Mouse (Mus musculus): ENCODE results near the gene Myo6.
A peak's percentile ranks its signal among the peaks of the same experiment; 100 is the strongest.
"Not testable (repeated sequence)": the region's sequence is repeated elsewhere in the genome, so short reads cannot be mapped to it uniquely, and the experiment has no call there.

The Myo6 gene

DNA sequence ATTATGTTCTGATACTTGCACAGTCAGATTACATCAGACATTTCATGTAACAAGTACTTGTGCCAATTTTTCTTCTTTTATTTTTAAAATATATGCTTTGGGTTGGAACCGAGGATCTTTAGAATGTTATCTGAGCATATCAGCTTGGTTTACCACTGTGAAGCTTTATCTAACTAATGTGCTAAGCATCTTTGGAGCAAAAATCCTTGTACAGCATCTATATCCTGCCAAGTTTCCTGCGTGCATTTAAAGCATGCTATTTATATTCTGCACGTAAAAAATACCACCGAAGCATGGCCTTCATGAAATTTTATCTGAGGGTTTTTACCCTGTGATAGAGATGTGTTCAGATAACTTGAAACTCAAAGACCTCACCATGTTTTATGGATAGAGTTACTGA, 131.3 kb downstream of the Myo6 start:
- no peak for DNase-seq (ENCODE audit: low read depth, low spot score)

DNA sequence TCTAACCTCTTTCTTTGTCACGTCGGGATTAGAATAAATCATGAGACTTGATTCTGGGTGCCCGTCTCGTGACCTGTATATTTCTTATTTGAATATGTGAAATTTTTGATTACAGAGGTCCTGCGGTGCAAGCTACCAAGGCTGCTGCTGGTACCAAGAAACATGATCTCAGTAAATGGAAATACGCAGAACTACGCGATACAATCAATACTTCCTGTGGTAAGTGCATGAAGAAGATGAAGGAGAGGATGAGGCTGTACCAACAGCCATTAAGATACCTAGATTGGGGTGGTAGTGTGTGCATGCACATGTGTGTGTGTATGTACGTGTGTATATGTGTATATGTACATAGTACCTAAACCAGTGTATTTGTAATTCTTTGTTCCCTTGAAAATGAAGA, 134.2 kb downstream of the Myo6 start:
- no peak for DNase-seq (ENCODE audit: low read depth, low spot score)

GRCm38 (mm10) chr9:80303518-80303917, 138.7 kb downstream of the Myo6 start:
- DNase-seq (ENCODE audit: low read depth, low spot score): peak; percentile 31

GRCm38 (mm10) chr9:80306390-80306789, 141.6 kb downstream of the Myo6 start:
- no peak for DNase-seq (ENCODE audit: low read depth, low spot score)

DNA sequence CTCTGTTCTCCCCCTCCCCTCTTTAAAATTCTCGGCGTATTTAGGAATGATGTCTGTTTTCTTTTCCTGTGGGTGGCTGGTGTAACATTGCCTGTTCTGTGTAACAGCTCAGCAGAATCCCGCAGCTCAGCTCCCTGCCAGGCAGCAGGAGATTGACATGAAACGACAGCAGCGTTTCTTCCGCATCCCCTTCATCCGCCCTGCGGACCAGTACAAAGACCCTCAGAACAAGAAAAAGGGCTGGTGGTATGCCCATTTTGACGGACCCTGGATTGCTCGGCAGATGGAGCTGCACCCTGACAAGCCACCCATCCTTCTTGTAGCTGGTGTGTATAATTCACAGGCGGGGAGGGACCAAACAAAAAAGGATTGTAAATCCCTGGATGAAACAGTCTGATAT, 142.0 kb downstream of the Myo6 start:
- DNase-seq (ENCODE audit: low read depth, low spot score): no peak

DNA sequence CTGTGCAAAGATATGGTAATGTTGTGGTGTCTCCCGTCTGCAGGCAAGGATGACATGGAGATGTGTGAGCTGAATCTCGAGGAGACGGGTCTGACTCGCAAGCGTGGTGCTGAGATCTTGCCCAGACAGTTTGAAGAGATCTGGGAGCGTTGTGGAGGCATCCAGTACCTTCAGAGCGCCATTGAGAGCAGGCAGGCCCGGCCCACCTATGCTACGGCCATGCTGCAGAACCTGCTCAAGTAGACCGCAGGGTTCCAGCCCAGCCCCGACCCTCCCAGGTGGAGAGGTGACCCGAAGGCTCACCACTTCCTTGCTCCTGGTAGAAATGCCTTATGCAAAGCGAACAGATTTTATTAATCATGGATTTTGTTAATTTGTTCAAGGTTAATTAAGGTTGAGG, 142.8 kb downstream of the Myo6 start:
- DNase-seq (ENCODE audit: low read depth, low spot score): no peak

- no peak for DNase-seq (ENCODE audit: low read depth, low spot score)
Observed at GRCm38 (mm10) chr9:80313610-80314009, 148.8 kb downstream of the Myo6 start.

- DNase-seq (ENCODE audit: low read depth, low spot score): no peak
Observed at GRCm38 (mm10) chr9:80315922-80316321, 151.1 kb downstream of the Myo6 start.

DNA sequence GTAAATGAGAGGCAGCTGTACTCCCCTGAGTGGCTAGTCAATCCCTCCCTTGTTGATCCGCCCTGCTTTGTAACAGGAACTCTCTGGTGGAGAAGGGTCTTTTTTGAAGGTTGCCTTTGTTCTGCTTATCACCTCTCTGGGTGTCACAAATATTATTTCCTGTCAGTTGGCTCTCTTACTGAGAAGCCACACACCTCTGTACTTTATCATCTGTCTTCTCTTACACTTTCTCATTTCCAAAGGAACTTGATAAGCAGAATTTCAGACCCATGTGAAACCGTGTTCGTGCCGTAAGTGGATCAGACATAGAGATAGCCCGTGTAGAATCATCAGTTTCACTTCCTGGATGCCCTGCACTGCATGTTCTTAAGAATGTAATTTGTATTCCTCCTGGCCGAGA, 153.2 kb downstream of the Myo6 start:
- no peak for DNase-seq (ENCODE audit: low read depth, low spot score)

DNA sequence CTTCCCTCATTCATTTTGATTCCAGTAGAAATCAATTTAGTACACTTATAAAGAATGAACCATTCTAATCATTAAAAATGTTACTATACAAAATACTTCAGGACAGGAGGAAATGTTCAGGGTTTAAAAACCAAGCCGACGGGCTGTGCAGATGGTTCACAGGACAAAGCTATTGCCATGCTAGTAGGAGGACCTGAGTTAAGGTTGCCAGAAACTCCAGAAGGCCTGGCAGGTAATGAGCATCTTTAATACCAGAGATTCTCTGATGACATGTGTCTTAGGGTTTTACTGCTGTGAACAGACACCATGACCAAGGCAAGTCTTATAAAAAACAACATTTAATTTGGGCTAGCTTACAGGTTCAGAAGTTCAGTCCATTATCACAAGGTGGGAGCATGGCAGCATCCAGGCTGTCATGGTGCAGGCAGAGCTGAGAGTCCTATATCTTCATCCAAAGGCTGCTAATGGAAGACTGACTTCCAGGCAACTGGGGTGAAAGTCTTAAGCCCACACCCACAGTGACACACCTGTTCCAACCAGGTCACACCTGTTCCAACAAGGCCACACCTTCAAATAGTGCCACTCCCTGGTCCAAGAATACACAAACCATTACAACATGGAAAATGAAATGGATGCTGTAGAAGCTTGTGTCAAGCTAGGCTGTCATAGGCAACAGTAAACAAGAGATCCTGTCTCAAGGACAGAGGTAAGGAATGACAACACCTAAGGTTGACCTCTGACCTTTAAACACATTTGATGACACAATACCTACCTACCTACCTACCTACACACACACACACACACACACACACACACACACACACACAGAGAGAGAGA, 156.4 kb downstream of the Myo6 start:
- not testable (repeated sequence) for DNase-seq (ENCODE audit: low read depth, low spot score)

GRCm38 (mm10) chr9:80332153-80332552, 167.3 kb downstream of the Myo6 start:
- DNase-seq (ENCODE audit: low read depth, low spot score): peak; percentile 70

GRCm38 (mm10) chr9:80333466-80333865, 168.6 kb downstream of the Myo6 start:
- no peak for DNase-seq (ENCODE audit: low read depth, low spot score)

GRCm38 (mm10) chr9:80333998-80334605, 169.3 kb downstream of the Myo6 start:
- no peak for DNase-seq (ENCODE audit: low read depth, low spot score)

DNA sequence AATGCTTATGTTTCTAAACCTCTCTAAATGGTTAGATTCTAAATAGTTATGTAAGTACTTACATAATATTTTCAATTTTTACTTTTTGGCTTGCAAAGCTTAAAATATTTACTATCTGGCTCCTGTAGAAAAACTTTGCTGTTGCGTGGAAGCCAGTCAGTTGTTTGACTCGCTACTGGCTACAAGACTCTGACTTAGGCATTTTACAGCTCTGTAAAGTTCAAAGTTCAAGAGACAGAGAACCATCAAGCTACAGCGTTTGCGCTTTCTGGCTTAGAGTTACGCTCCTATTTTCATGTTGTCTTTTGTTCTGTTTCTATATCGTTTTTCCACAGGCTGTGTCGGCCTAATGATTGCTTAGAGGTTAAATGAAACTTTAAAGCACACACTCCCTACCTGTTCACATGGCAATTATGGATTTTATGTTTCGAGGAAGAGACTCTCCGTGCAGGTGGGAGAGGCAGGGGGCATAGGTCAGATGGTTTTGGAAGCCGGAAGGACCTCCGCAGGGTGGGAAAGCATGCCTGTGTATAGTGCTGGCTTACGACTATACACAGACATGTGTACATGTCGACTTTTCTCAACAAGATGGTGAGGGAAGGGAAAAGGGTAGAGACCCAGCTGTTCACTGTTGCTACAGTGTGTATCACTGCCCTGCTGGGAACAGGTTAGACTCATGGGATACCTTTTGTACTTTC, 171.0 kb downstream of the Myo6 start:
- no peak for DNase-seq (ENCODE audit: low read depth, low spot score)

DNA sequence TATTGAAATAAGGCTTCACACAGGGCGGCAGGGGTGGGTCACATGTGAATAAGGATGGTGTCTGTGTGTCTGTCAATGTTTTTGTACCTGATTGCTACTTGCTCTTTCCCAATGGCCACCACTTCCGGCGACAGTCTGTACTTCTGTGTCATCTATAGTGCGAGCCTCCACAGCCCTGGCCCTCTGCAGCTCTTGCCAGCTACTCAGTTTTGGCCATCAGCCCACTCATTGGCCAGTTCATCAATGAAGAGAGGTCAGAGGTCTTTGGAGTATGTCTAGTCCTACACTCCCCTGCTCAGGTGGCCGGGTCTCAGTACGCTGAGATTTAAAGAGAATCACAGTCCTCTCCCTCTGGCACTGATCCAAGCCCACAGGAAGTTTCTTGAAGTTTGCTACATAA, 173.2 kb downstream of the Myo6 start:
- no peak for DNase-seq (ENCODE audit: low read depth, low spot score)

GRCm38 (mm10) chr9:80340927-80341326, 176.1 kb downstream of the Myo6 start:
- no peak for DNase-seq (ENCODE audit: low read depth, low spot score)

DNA sequence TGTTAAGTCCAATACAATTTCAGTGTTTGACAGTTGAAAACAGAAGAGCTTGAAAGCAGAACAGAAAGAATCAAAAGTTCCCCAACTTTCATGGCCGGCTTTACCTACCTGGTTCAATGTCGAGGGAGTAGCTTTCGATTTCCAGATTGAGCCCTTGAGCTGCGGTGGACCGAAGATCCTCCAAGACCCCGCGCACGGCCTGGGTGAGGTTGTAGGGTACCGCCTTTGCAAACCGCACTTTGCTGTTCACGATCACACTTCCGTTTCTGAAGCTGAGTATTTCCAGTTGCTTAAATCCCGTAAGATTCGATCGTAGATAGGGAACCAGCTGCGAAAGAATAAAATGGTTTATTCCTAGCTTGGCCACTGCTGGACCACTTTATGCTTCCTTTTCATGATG, 176.9 kb downstream of the Myo6 start:
- DNase-seq (ENCODE audit: low read depth, low spot score): no peak

DNA sequence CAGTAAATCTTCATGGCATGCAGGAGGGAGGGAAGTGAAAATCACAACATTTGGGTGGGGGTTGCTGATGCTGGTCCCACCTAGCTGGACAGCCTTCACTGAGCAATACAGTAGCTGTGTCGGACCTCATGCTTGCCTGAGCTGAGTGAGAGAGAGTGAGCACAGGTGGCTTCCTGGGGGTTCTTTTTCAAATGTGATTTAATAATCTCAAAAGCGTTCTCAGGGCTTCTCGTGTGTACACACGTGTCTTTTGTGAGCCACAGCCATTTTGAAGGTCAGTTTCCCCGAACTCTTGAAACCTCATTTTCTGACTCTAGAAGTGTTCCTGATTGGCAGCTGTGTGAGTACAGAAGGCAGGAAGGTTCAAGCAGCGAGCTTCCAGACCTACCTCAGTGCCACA, 177.7 kb downstream of the Myo6 start:
- DNase-seq (ENCODE audit: low read depth, low spot score): no peak

DNA sequence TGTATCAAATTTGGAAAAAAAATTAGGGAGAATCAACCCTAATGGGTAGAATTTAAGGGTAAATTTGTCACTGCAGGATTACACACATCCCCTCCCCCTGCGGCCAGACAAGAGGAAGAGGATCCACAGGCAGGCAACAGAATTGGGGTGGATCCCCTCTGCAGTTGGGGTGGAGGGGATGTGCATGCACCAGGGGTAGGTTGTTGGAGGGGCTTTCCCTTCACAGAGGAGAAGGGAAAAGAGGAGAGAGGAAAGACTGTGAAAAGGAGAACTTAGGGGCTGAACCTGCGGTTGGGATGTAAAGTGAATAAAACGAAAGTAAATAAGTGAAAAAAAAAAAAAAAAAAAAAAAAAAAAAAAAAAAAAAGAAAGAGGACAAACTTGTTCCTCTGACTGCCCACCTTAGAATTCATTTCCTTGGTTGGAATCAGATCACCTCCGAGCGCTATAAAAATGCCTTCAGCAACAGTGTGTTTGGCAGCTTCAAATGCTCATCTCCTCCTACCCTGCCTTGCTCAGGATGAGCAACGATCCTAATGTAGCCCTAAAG, 179.7 kb downstream of the Myo6 start:
- DNase-seq (ENCODE audit: low read depth, low spot score): no peak

GRCm38 (mm10) chr9:80351295-80351677, 186.5 kb downstream of the Myo6 start:
- no peak for DNase-seq (ENCODE audit: low read depth, low spot score)

DNA sequence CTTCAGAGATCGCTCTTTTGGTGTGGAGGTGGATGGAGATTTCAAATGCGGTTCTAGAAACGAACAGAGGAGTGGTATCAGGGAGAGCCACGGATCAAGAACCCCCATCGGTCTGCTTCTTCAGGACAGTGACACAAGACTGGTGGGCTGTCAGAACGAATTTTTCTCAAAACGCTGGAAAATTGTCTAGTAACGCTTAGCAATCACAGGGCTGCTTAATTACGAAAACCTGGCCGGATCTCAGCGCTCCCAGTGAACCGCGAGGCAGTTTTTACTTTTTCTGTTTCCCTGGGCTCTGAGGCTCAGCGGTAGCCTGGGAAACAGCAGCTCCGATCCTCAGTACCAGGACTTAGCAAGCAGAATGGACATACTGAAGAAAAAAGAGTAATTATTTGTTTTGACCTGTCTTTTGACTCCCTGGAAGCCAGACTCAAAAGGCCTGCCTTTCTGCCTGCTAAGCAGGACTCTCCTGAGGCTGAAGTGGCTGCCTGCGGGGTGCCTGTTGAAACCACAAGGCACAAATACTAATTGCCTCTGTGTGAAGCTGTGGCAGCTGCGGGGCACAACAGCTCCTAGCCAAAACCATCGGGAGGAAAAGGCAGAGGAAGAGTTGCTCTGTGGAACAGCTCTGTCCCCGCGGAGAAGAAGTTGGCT, 187.0 kb downstream of the Myo6 start:
- no peak for DNase-seq (ENCODE audit: low read depth, low spot score)

GRCm38 (mm10) chr9:80360063-80360462, 195.2 kb downstream of the Myo6 start:
- no peak for DNase-seq (ENCODE audit: low read depth, low spot score)
